Mouse (Mus musculus) kidney, adult 8-10 months (tissue): ENCODE results near the gene Rab38.

Source experiments
- DNase-seq, 2 experiments: peaks; one replicate each; pipeline ENCODE4 v3.0.0; 2022

Rab38 gene

GRCm38 (mm10) chr7:88429786-88430691, at the start of gene Rab38:
Gene Rab38 (plus strand): TSS chr7:88430273.
- peak; percentile 57 to 73 for DNase-seq

- DNase-seq, result peak in 1 of 2 experiments; percentile 50
These were observed 35.5 kb upstream of the Rab38 start for GRCm38 (mm10) chr7:88394568-88394967.

GRCm38 (mm10) chr7:88395745-88396144, 34.3 kb upstream of the Rab38 start:
- peak; percentile 49 to 51 for DNase-seq

- DNase-seq, result no peak
These were observed 24.8 kb upstream of the Rab38 start for GRCm38 (mm10) chr7:88405311-88405710.

GRCm38 (mm10) chr7:88406466-88406865, 23.6 kb upstream of the Rab38 start:
- DNase-seq, result no peak

- DNase-seq, result no peak
These were observed 8.3 kb upstream of the Rab38 start for GRCm38 (mm10) chr7:88421821-88422220.

- DNase-seq, result no peak
These were observed 6.2 kb upstream of the Rab38 start for GRCm38 (mm10) chr7:88423889-88424288.

GRCm38 (mm10) chr7:88425744-88426143, 4.3 kb upstream of the Rab38 start:
- DNase-seq, result no peak

- no peak for DNase-seq
These were observed 2.6 kb upstream of the Rab38 start for GRCm38 (mm10) chr7:88427484-88427883.

- no peak for DNase-seq
These were observed 615 bp downstream of the Rab38 start for GRCm38 (mm10) chr7:88430692-88431084.

- no peak for DNase-seq
These were observed 10.2 kb downstream of the Rab38 start for GRCm38 (mm10) chr7:88440301-88440700.

- no peak for DNase-seq
These were observed 12.6 kb downstream of the Rab38 start for GRCm38 (mm10) chr7:88442649-88443048.

GRCm38 (mm10) chr7:88443435-88443834, 13.4 kb downstream of the Rab38 start:
- DNase-seq, result no peak

- no peak for DNase-seq
These were observed 15.3 kb downstream of the Rab38 start for GRCm38 (mm10) chr7:88445320-88445903.

- no peak for DNase-seq
These were observed 23.2 kb downstream of the Rab38 start for GRCm38 (mm10) chr7:88453234-88453633.

- no peak for DNase-seq
These were observed 27.8 kb downstream of the Rab38 start for GRCm38 (mm10) chr7:88457827-88458226.

- no peak for DNase-seq
These were observed 37.7 kb downstream of the Rab38 start for GRCm38 (mm10) chr7:88467754-88468153.

- no peak for DNase-seq
These were observed 52.1 kb downstream of the Rab38 start for GRCm38 (mm10) chr7:88482110-88482619.

GRCm38 (mm10) chr7:88482628-88483027, 52.6 kb downstream of the Rab38 start:
- no peak for DNase-seq

- no peak for DNase-seq
These were observed 60.9 kb downstream of the Rab38 start for GRCm38 (mm10) chr7:88491020-88491419.

- no peak for DNase-seq
These were observed 72.2 kb downstream of the Rab38 start for GRCm38 (mm10) chr7:88502217-88502817.

GRCm38 (mm10) chr7:88509748-88510147, 79.7 kb downstream of the Rab38 start:
- no peak for DNase-seq

- no peak for DNase-seq
These were observed 92.4 kb downstream of the Rab38 start for GRCm38 (mm10) chr7:88522481-88522880.
